Mouse (Mus musculus): ENCODE measurements around the gene Vgll4. TPM values are rescaled to one million over a fixed set of nuclear protein-coding genes. Genes with fewer than 3 reads are reported as not detected.

Gene Vgll4
- polyA plus RNA-seq, 1 experiment from 2014 or later = 83.0 TPM

DNA sequence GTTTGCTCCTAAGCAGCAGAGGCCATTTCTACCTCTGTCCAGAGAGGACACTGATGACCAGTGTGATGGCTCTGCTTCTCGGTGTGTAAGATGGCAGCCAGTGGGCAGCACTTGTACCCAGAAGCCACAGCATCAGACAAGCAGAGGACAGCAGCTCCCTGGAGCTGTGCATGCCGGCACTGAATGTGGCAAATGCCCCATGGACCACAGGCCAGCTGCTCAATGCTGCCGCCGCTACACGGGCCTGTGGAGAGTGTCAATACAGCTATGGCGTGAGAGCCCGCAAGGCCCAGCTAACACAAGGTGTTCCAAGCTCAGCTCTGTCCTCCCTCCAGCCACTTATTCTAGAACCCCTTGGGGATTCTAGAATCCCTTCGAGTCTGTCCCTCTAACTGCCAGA lies 105.4 kb downstream of the Vgll4 start:
- no peak overlapping the region for H3K4me3 ChIP-seq (ENCODE audit: low read length)
- no peak overlapping the region for H3K9ac ChIP-seq (ENCODE audit: low read depth, low read length)
- WGBS = 87% methylated on average over 8 of the region's 8 CpGs
- H3K27ac ChIP-seq (ENCODE audit: low read depth, low read length) = no peak overlapping the region
- no peaks in the 10 kb centered on the region for H3K27me3 ChIP-seq (ENCODE audit: control insufficient read depth, insufficient read depth, low read length)
- ATAC-seq (ENCODE audit: low FRiP score, low TSS enrichment) = no peak
- no peak overlapping the region for H3K4me2 ChIP-seq (replicated peaks; ENCODE audit: low read depth, low read length)
- peaks cover 46% of the 10 kb centered on the region for H3K36me3 ChIP-seq (ENCODE audit: control insufficient read depth, insufficient read depth, low read length)
- no peaks in the 10 kb centered on the region for H3K9me3 ChIP-seq (ENCODE audit: control insufficient read depth, low read length)
- peaks cover 12% of the 10 kb centered on the region for H3K4me1 ChIP-seq (ENCODE audit: control insufficient read depth, insufficient read depth, low read length)

DNA sequence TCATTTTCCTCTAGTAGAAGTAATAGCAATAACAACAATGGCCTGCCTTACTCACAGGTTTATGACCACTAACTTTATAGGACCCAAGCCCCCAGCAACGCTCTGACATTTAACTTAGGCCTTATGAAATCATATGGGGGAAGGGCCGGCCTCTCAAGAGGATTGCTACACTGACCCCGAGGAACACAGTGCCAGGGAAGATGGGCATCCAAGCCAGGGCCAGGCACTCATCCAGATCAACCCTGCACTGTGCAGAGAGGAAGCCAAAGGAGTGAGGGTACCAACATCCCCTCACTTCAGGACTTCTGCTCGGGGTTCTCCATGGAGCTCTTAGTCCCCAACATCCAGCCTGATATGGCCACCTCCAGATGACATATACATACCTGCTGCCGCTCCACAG lies 106.3 kb downstream of the Vgll4 start:
- ATAC-seq (ENCODE audit: low FRiP score, low TSS enrichment) = no peak
- Histone ChIP-seq H3K4me1 (ENCODE audit: control insufficient read depth, insufficient read depth, low read length) (peaks cover 7% of the 10 kb centered on the region), H3K27me3 (ENCODE audit: control insufficient read depth, insufficient read depth, low read length) (no peaks in the 10 kb centered on the region), H3K4me3 (ENCODE audit: low read length) (no peak overlapping the region), H3K9me3 (ENCODE audit: control insufficient read depth, low read length) (no peaks in the 10 kb centered on the region), H3K36me3 (ENCODE audit: control insufficient read depth, insufficient read depth, low read length) (peaks cover 54% of the 10 kb centered on the region), H3K9ac (ENCODE audit: low read depth, low read length) (no peak overlapping the region), H3K4me2 (replicated peaks; ENCODE audit: low read depth, low read length) (no peak overlapping the region), H3K27ac (ENCODE audit: low read depth, low read length) (no peak overlapping the region)
- WGBS = 88% methylated on average over 5 of the region's 5 CpGs

DNA sequence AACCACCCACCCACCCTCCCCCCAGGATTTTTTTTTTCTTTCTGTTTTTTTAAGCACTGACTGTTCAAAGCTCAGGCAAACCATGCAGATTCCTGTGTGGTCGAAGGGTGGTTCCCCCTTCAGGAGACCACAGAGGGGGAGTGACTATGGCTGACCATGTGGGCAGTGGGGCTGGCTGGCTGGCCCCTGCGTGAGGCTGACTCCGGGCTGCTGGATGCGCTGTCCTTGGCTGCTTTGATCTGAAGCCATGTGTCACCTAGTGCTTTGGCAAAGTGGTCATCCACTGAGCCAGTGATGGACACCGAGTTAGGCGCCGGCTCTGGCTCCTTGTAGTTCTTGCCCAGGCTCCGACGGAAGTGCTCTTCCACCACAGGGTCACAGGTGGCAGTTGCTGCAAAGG lies 107.7 kb downstream of the Vgll4 start:
- Histone ChIP-seq H3K4me1 (ENCODE audit: control insufficient read depth, insufficient read depth, low read length) (peaks cover 17% of the 10 kb centered on the region), H3K4me2 (replicated peaks; ENCODE audit: low read depth, low read length) (no peak overlapping the region), H3K36me3 (ENCODE audit: control insufficient read depth, insufficient read depth, low read length) (peaks cover 56% of the 10 kb centered on the region), H3K9me3 (ENCODE audit: control insufficient read depth, low read length) (no peaks in the 10 kb centered on the region), H3K4me3 (ENCODE audit: low read length) (no peak overlapping the region), H3K9ac (ENCODE audit: low read depth, low read length) (no peak overlapping the region), H3K27ac (ENCODE audit: low read depth, low read length) (no peak overlapping the region), H3K27me3 (ENCODE audit: control insufficient read depth, insufficient read depth, low read length) (no peaks in the 10 kb centered on the region)
- ATAC-seq (ENCODE audit: low FRiP score, low TSS enrichment) = no peak
- WGBS = 61% methylated on average over 9 of the region's 9 CpGs

DNA sequence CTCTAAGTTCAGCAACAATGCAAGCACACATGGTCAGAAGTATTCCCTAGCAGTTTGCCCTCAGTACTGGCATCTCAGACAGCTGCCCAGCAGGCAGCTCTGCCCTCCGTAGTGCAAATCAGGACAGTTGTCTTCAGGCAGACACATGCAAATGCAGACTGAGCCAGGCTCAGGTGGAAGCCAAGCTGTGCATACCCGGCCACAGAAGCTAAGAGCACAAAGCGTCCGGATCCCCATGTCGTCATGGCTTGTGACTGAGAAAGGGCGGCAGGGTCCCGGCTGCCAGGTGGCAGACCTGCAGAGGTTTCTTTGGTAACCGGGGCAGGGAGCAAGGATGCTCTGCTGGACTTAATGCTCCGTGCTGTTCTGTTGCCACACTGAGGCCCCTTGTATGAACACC lies 108.2 kb downstream of the Vgll4 start:
- Histone ChIP-seq H3K4me3 (ENCODE audit: low read length) (no peak overlapping the region), H3K36me3 (ENCODE audit: control insufficient read depth, insufficient read depth, low read length) (peaks cover 56% of the 10 kb centered on the region), H3K9ac (ENCODE audit: low read depth, low read length) (no peak overlapping the region), H3K27ac (ENCODE audit: low read depth, low read length) (no peak overlapping the region), H3K4me2 (replicated peaks; ENCODE audit: low read depth, low read length) (no peak overlapping the region), H3K27me3 (ENCODE audit: control insufficient read depth, insufficient read depth, low read length) (no peaks in the 10 kb centered on the region), H3K4me1 (ENCODE audit: control insufficient read depth, insufficient read depth, low read length) (peaks cover 16% of the 10 kb centered on the region), H3K9me3 (ENCODE audit: control insufficient read depth, low read length) (no peaks in the 10 kb centered on the region)
- WGBS = 84% methylated on average over 9 of the region's 9 CpGs
- ATAC-seq (ENCODE audit: low FRiP score, low TSS enrichment) = no peak

DNA sequence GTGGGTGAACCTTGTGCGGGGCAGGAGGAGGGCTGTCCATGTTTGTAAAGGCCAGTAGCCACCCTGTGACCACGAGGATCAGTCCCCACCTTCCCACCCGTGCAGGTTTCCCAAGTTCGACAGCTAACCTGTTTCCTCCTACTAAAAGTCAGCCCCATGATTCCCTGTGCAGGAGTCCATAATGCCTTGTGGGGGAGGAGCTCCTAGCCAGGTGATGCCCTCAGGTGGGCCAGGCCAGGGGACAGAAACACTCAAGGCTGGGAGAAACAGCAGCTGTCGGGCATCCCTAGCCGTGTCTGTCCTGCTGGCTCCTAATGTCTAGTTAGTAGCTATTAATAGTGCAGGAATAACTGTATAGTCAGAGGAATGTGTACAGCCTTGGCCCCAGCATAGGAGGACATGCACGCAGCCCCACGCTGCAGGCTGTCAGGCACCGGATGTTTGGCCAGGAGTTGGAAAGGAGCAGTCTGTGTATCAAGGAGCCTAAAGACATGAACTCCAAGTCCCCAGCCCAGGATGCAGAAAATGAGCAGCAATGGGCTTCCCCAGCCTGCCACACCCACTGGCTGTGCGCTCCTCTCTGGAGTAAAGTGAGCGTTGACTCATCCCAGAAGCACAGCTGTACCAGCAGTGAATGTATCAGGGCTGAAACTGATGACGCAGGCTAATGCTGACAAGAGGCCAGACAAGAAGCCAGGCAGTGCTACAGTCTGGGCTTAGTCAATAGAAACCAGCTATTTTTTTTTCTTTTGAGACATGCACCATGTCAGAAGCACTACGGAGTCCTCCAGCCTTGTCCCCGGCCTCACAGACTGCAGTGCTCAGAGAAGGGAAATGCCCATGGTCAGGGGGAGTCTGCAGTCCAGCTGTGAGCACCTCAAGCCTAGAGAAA lies 108.9 kb downstream of the Vgll4 start:
- no peak for ATAC-seq (ENCODE audit: low FRiP score, low TSS enrichment)
- H3K4me1 ChIP-seq (ENCODE audit: control insufficient read depth, insufficient read depth, low read length) = peaks cover 15% of the 10 kb centered on the region
- peaks cover 56% of the 10 kb centered on the region for H3K36me3 ChIP-seq (ENCODE audit: control insufficient read depth, insufficient read depth, low read length)
- no peak overlapping the region for H3K27ac ChIP-seq (ENCODE audit: low read depth, low read length)
- WGBS = 83% methylated on average over 14 of the region's 14 CpGs
- no peak overlapping the region for H3K4me2 ChIP-seq (replicated peaks; ENCODE audit: low read depth, low read length)
- no peak overlapping the region for H3K9ac ChIP-seq (ENCODE audit: low read depth, low read length)
- H3K9me3 ChIP-seq (ENCODE audit: control insufficient read depth, low read length) = no peaks in the 10 kb centered on the region
- no peaks in the 10 kb centered on the region for H3K27me3 ChIP-seq (ENCODE audit: control insufficient read depth, insufficient read depth, low read length)
- no peak overlapping the region for H3K4me3 ChIP-seq (ENCODE audit: low read length)

DNA sequence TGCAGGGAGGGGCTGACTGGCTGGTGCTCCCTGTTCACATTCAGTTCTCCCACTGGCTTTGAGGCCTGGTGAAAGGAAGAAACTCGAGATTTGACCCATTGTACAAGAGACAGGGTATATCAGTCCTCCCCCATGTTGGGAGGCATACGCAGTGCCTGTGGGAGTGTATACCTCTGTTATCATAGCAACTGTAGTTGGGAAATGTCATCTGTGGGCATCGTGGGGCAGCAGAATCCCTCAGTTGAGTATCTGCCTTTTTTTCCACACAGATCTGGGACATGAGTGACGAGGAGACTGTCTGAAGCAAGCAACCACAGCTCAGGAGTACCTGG lies 111.1 kb downstream of the Vgll4 start:
- no peak overlapping the region for H3K4me2 ChIP-seq (replicated peaks; ENCODE audit: low read depth, low read length)
- no peaks in the 10 kb centered on the region for H3K27me3 ChIP-seq (ENCODE audit: control insufficient read depth, insufficient read depth, low read length)
- no peak for ATAC-seq (ENCODE audit: low FRiP score, low TSS enrichment)
- peaks cover 47% of the 10 kb centered on the region for H3K36me3 ChIP-seq (ENCODE audit: control insufficient read depth, insufficient read depth, low read length)
- 45% methylated on average over 4 of the region's 4 CpGs for WGBS
- H3K9ac ChIP-seq (ENCODE audit: low read depth, low read length) = no peak overlapping the region
- no peaks in the 10 kb centered on the region for H3K9me3 ChIP-seq (ENCODE audit: control insufficient read depth, low read length)
- peaks cover 33% of the 10 kb centered on the region for H3K4me1 ChIP-seq (ENCODE audit: control insufficient read depth, insufficient read depth, low read length)
- no peak overlapping the region for H3K27ac ChIP-seq (ENCODE audit: low read depth, low read length)
- no peak overlapping the region for H3K4me3 ChIP-seq (ENCODE audit: low read length)

DNA sequence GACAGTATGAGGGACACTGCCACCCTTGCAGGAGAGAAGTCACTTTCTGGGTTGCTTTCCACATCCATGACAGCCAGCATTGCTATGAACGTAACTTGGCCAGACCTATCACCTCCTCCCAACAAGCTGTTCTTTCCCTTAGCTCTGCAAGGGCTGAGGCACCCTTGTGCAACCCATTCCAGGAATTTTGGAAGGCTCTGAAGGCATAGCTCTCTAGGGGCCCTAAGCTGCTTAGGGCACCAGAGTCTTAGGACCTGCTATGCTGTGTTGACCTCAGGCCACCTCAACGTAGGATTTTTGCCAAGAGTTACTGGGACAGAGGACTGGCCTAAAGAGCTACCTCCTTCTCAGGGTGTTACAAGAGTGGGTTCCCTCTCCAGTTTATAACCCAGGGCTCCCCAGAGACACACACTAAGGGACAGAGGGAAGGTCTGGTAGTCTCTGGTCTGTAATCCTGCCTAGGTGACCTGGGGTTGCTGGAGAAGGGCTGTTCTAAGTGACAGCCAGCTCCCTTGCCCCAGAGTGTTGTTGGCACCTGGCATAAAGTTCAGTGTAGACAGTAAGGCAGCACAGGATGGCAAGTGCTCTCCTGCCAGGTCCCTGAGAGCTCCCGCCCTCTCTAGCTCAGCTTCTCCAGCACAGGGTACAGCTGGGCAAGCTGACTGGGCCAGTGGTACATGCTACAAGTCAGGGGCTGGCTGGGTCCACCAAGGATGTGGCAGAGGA lies 111.6 kb downstream of the Vgll4 start:
- no peak overlapping the region for H3K4me2 ChIP-seq (replicated peaks; ENCODE audit: low read depth, low read length)
- H3K4me3 ChIP-seq (ENCODE audit: low read length) = no peak overlapping the region
- H3K9me3 ChIP-seq (ENCODE audit: control insufficient read depth, low read length) = no peaks in the 10 kb centered on the region
- H3K9ac ChIP-seq (ENCODE audit: low read depth, low read length) = no peak overlapping the region
- peaks cover 41% of the 10 kb centered on the region for H3K36me3 ChIP-seq (ENCODE audit: control insufficient read depth, insufficient read depth, low read length)
- peak; percentile 19; the same call in 1 of the 2 replicates for ATAC-seq (ENCODE audit: low FRiP score, low TSS enrichment)
- no peaks in the 10 kb centered on the region for H3K27me3 ChIP-seq (ENCODE audit: control insufficient read depth, insufficient read depth, low read length)
- WGBS = 84% methylated on average over 3 of the region's 3 CpGs
- no peak overlapping the region for H3K27ac ChIP-seq (ENCODE audit: low read depth, low read length)
- H3K4me1 ChIP-seq (ENCODE audit: control insufficient read depth, insufficient read depth, low read length) = peaks cover 33% of the 10 kb centered on the region

DNA sequence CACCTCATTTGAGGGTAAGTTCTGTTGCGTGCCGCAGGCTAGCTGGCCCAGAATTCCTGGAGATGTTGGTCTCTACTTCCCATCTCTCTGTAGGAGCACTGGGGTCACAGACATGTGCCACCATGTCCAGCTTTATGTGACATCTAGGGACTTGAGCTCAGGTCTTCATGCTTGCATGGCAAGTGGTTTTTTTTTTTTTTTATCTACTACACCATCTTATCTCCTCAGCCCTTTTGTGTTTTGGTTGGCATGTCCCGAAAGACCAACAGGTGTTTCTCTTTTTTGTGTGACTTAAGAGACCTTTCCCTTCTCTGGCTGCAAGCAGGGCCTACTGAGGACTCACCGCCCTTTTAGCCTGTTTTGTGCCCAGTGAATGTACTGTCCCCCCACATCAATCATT lies 113.3 kb downstream of the Vgll4 start:
- Histone ChIP-seq H3K4me3 (ENCODE audit: low read length) (no peak overlapping the region), H3K36me3 (ENCODE audit: control insufficient read depth, insufficient read depth, low read length) (peaks cover 26% of the 10 kb centered on the region), H3K4me1 (ENCODE audit: control insufficient read depth, insufficient read depth, low read length) (peaks cover 41% of the 10 kb centered on the region), H3K9ac (ENCODE audit: low read depth, low read length) (no peak overlapping the region), H3K9me3 (ENCODE audit: control insufficient read depth, low read length) (no peaks in the 10 kb centered on the region), H3K4me2 (replicated peaks; ENCODE audit: low read depth, low read length) (no peak overlapping the region), H3K27me3 (ENCODE audit: control insufficient read depth, insufficient read depth, low read length) (no peaks in the 10 kb centered on the region), H3K27ac (ENCODE audit: low read depth, low read length) (no peak overlapping the region)
- 68% methylated on average over 4 of the region's 4 CpGs for WGBS
- ATAC-seq (ENCODE audit: low FRiP score, low TSS enrichment) = no peak

DNA sequence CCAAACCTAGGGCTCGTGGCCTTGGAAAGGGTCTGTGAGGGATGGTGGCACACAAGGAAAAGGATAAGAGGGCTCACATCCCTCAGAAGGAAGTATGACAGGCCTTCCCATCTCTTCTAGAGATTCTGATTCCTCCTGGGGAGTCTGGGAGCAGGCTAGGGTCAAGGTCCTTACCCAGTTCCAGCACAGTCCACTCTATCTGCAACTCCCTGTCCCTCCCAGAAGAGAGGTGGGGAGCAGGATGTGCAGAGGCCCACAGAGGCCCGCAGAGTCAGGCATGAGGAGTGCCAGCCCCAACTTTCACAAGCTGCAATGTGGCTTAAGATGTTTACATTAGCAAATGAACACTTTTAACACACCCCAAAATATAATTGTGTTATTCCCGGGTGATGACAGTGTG lies 114.2 kb downstream of the Vgll4 start:
- H3K27me3 ChIP-seq (ENCODE audit: control insufficient read depth, insufficient read depth, low read length) = no peaks in the 10 kb centered on the region
- H3K36me3 ChIP-seq (ENCODE audit: control insufficient read depth, insufficient read depth, low read length) = peaks cover 17% of the 10 kb centered on the region
- 62% methylated on average over 3 of the region's 3 CpGs for WGBS
- H3K4me3 ChIP-seq (ENCODE audit: low read length) = no peak overlapping the region
- H3K4me1 ChIP-seq (ENCODE audit: control insufficient read depth, insufficient read depth, low read length) = peaks cover 41% of the 10 kb centered on the region
- no peak overlapping the region for H3K4me2 ChIP-seq (replicated peaks; ENCODE audit: low read depth, low read length)
- H3K9me3 ChIP-seq (ENCODE audit: control insufficient read depth, low read length) = no peaks in the 10 kb centered on the region
- ATAC-seq (ENCODE audit: low FRiP score, low TSS enrichment) = no peak
- no peak overlapping the region for H3K27ac ChIP-seq (ENCODE audit: low read depth, low read length)
- H3K9ac ChIP-seq (ENCODE audit: low read depth, low read length) = no peak overlapping the region; the same call in 1 of the 2 replicates

All from kidney, embryonic 14.5 days (tissue).